Mouse (Mus musculus): ENCODE results near the gene Smarcd2. TPM values are rescaled to one million over a fixed set of nuclear protein-coding genes. Genes with fewer than 3 reads are reported as not detected.
A peak's percentile ranks its signal among the peaks of the same experiment; 100 is the strongest.

Gene Smarcd2
- polyA plus RNA-seq, 1 experiment from 2014 or later: 58.1 TPM

DNA sequence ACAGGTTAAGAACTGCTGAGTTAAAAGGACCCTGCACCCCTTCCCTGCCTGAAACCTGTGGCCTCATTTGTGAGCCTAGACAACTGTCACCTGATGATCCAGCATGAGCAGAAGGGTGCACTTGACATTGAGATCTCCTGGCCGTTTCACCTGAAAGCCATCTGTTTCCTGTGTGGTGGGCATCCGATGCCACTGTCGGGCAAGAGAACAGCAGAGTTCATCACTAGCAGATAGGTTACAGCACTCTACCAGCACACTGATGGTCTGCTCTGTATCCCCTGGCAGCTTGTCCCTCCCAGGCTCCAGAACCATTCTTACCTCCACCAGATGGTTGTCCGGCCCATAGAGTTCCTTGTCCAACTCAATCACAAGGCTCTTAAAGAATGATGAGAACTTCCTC is 7.2 kb downstream of the Smarcd2 start:
- 90% methylated on average over 4 of the region's 4 CpGs for WGBS
- Histone ChIP-seq H3K27ac (ENCODE audit: low read length) (no peak overlapping the region), H3K36me3 (ENCODE audit: control insufficient read depth, insufficient read depth, low read length) (peaks cover 56% of the 10 kb centered on the region), H3K4me1 (ENCODE audit: control insufficient read depth, insufficient read depth, low read length) (peaks cover 39% of the 10 kb centered on the region), H3K4me3 (replicated peaks; ENCODE audit: low read length) (no peak overlapping the region), H3K27me3 (ENCODE audit: control insufficient read depth, insufficient read depth, low read length) (no peaks in the 10 kb centered on the region), H3K9me3 (replicated peaks; ENCODE audit: control insufficient read depth, low read length) (no peaks in the 10 kb centered on the region), H3K4me2 (ENCODE audit: low read depth, low read length) (no peak overlapping the region), H3K9ac (ENCODE audit: low read length) (no peak overlapping the region)
- no peak for ATAC-seq (ENCODE audit: insufficient read depth, low FRiP score)

DNA sequence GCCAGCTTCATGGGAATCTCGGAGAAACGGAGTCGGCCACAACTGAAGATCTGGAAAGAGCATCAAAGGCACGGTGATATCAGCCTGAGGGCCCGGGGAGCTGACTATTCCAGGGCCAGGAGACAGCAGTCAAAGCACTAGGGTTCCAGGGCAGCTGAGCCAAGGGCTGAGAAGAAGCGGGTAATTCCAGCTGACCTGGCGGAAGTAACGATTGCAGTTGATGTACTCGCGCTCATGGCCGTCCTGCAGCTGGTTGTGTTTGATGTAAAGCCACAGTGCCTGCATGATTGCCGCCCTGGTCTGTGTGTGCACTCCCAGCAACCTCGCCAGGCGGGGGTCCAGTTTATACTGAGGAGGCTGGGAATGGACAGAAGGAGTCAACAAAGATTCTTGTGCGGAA is 7.8 kb downstream of the Smarcd2 start:
- Histone ChIP-seq H3K9ac (ENCODE audit: low read length) (no peak overlapping the region), H3K27ac (ENCODE audit: low read length) (no peak overlapping the region), H3K36me3 (ENCODE audit: control insufficient read depth, insufficient read depth, low read length) (peaks cover 58% of the 10 kb centered on the region), H3K27me3 (ENCODE audit: control insufficient read depth, insufficient read depth, low read length) (no peaks in the 10 kb centered on the region), H3K4me3 (replicated peaks; ENCODE audit: low read length) (no peak overlapping the region), H3K4me1 (ENCODE audit: control insufficient read depth, insufficient read depth, low read length) (peaks cover 33% of the 10 kb centered on the region), H3K4me2 (ENCODE audit: low read depth, low read length) (no peak overlapping the region), H3K9me3 (replicated peaks; ENCODE audit: control insufficient read depth, low read length) (no peaks in the 10 kb centered on the region)
- ATAC-seq (ENCODE audit: insufficient read depth, low FRiP score): no peak
- WGBS: 88% methylated on average over 15 of the region's 15 CpGs

DNA sequence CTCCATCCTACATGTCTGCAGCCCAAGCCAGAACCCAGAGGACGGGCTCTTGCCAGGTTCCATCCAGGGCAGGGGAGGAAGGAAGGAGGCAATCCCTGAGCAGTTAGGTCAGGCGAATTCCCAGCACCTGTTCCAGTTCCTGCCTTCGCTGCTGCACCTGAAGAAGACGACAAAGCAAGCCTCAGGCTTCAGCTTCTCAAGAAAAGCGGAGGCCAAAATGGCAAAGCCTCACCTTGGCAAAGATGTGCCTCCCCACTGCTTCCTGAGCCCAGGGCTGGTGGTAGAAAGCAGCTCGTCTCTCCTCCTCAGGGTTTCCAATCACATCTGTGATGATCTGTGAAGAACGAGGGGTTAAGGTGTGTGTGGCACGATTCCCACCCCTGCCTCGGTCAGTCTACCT is 8.8 kb downstream of the Smarcd2 start:
- peaks cover 25% of the 10 kb centered on the region for H3K4me1 ChIP-seq (ENCODE audit: control insufficient read depth, insufficient read depth, low read length)
- no peak overlapping the region for H3K4me3 ChIP-seq (replicated peaks; ENCODE audit: low read length)
- H3K9ac ChIP-seq (ENCODE audit: low read length): no peak overlapping the region
- H3K36me3 ChIP-seq (ENCODE audit: control insufficient read depth, insufficient read depth, low read length): peaks cover 58% of the 10 kb centered on the region
- H3K9me3 ChIP-seq (replicated peaks; ENCODE audit: control insufficient read depth, low read length): no peaks in the 10 kb centered on the region
- H3K27me3 ChIP-seq (ENCODE audit: control insufficient read depth, insufficient read depth, low read length): no peaks in the 10 kb centered on the region
- ATAC-seq (ENCODE audit: insufficient read depth, low FRiP score): no peak
- no peak overlapping the region for H3K4me2 ChIP-seq (ENCODE audit: low read depth, low read length)
- no peak overlapping the region for H3K27ac ChIP-seq (ENCODE audit: low read length)
- 86% methylated on average over 9 of the region's 9 CpGs for WGBS

DNA sequence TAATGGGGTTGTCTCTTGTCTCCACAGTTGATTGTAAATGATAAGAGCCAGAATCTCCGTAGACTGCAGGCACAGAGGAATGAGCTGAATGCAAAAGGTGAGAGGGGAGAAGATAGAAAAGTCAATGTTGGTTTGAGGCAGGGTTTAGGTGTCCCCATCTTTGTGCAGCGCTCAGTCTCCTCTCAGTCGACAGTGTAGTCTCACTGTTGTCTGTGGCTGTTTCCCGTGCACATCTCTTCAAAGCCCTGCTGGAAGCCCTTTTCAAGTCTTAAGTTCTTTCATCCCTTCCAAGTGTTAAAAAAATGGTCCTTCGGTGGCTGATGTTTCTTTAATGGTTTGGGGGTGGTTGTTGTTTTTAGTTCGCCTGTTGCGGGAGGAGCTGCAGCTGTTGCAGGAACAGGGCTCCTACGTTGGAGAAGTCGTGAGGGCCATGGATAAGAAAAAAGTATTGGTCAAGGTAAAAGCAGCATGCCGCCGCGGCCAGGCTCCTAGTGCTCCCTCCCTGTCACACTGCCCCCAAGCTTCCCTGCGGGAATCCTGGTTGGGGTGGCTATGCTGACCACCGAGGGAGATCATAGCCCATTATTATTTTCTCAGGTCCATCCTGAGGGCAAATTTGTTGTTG is 11.8 kb downstream of the Smarcd2 start:
- ATAC-seq (ENCODE audit: insufficient read depth, low FRiP score): no peak
- no peak overlapping the region for H3K4me3 ChIP-seq (replicated peaks; ENCODE audit: low read length)
- H3K4me1 ChIP-seq (ENCODE audit: control insufficient read depth, insufficient read depth, low read length): peaks cover 18% of the 10 kb centered on the region
- H3K27me3 ChIP-seq (ENCODE audit: control insufficient read depth, insufficient read depth, low read length): no peaks in the 10 kb centered on the region
- H3K4me2 ChIP-seq (ENCODE audit: low read depth, low read length): no peak overlapping the region
- no peaks in the 10 kb centered on the region for H3K9me3 ChIP-seq (replicated peaks; ENCODE audit: control insufficient read depth, low read length)
- no peak overlapping the region for H3K9ac ChIP-seq (ENCODE audit: low read length)
- H3K36me3 ChIP-seq (ENCODE audit: control insufficient read depth, insufficient read depth, low read length): peaks cover 53% of the 10 kb centered on the region
- no peak overlapping the region for H3K27ac ChIP-seq (ENCODE audit: low read length)
- WGBS: 72% methylated on average over 14 of the region's 14 CpGs

DNA sequence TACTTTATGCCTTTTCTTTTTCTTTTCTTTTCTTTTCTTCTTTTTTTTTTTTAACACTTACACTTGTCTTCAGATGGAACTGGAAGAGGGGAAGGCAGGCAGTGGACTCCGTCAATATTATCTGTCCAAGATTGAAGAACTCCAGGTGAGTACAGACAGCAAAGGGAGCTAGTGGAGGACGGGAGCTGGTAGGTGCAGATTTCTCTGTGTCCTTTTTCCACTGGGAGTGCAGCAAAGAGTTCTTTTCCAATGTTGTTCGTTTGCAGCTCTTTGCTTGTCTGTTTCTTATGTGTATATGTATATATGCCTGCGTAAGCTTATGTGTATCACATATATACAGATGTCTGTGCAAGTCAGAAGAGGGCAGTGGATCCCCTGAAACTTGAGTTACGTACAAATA is 16.0 kb downstream of the Smarcd2 start:
- 55% methylated on average over 5 of the region's 5 CpGs for WGBS
- Histone ChIP-seq H3K27me3 (ENCODE audit: control insufficient read depth, insufficient read depth, low read length) (no peaks in the 10 kb centered on the region), H3K4me1 (ENCODE audit: control insufficient read depth, insufficient read depth, low read length) (peaks cover 21% of the 10 kb centered on the region), H3K9ac (ENCODE audit: low read length) (peak overlapping the region; percentile 88), H3K36me3 (ENCODE audit: control insufficient read depth, insufficient read depth, low read length) (peaks cover 20% of the 10 kb centered on the region; the same call in 1 of the 2 replicates), H3K27ac (ENCODE audit: low read length) (no peak overlapping the region), H3K4me2 (ENCODE audit: low read depth, low read length) (peak overlapping the region; percentile 90), H3K4me3 (replicated peaks; ENCODE audit: low read length) (peak overlapping the region; percentile 73), H3K9me3 (replicated peaks; ENCODE audit: control insufficient read depth, low read length) (no peaks in the 10 kb centered on the region)
- ATAC-seq (ENCODE audit: insufficient read depth, low FRiP score): no peak

DNA sequence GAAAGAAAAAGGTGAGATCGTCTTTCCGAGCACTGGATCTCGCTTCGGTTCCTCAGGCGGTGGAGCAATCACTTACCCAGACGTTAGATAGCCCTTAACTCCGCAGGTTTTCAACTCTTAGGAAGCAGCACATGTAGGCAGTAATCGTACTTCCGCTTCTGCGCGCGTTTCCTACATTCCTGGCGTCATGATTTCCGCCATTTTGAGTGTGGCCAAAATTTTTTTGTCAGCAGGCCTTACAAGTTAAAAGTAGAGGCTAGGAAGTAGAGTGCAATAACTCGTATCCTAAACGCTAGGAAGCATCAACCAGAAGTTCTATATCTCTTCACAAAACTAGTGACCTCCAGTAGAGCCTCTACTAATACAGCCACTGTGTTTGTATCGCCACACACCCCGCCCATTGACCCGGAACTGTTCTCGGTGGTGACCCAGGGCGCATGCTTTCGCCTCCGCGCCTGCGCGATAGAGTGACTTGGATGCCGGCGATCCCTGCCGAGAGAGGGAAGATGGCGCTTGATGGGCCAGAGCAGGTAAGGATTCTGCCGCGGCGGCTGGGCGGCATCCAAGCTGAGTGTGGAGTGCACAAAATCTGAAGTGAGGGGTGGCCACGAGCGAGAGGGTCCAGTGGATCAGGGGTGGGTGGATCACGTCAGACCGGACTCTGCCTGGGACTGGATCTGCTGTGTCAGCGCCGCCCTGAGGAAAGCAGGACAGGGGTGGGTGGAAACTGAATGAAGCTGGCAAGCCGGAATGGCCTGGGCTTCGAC is 16.9 kb downstream of the Smarcd2 start, which contains the start of the genes Ftsj3 and Psmc5:
Gene Ftsj3 (minus strand): TSS at position 395 of the 767 bp plus-strand sequence.
Gene Psmc5 (plus strand): TSS at position 470 of the 767 bp plus-strand sequence.
- H3K4me2 ChIP-seq (ENCODE audit: low read depth, low read length): peak within 1 kb of the TSS; percentile 90
- H3K27ac ChIP-seq (ENCODE audit: low read length): peak within 1 kb of the TSS; percentile 71
- WGBS: under 1% methylated on average over 42 of the region's 42 CpGs
- peak within 1 kb of the TSS; percentile 73 for H3K4me3 ChIP-seq (replicated peaks; ENCODE audit: low read length)
- H3K27me3 ChIP-seq (ENCODE audit: control insufficient read depth, insufficient read depth, low read length): no peaks in the 10 kb centered on the region
- peak; percentile 92 for ATAC-seq (ENCODE audit: insufficient read depth, low FRiP score)
- H3K9ac ChIP-seq (ENCODE audit: low read length): peak within 1 kb of the TSS; percentile 88
- no peaks in the 10 kb centered on the region for H3K9me3 ChIP-seq (replicated peaks; ENCODE audit: control insufficient read depth, low read length)
- peaks cover 15% of the 10 kb centered on the region; the same call in 1 of the 2 replicates for H3K36me3 ChIP-seq (ENCODE audit: control insufficient read depth, insufficient read depth, low read length)
- peaks cover 21% of the 10 kb centered on the region for H3K4me1 ChIP-seq (ENCODE audit: control insufficient read depth, insufficient read depth, low read length)

DNA sequence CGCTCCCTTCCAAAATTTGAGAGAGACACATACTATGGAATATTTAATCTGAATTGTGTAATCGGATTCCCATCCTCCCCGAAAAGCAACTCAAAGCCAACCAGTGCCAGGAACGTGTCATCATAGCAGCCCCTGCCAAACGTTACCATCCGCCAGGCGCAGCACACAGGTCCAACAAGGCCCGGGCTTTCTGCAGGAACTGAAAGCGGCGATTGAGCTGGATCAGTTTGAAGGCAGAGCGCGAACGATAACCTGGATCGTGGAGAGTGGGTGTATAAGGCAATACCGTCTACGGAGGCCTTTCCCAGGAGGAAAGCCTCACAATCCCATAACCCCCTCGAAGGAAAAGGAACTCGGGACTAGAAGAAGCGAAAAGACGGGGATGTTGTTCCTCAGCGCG is 17.6 kb downstream of the Smarcd2 start:
- Histone ChIP-seq H3K9me3 (replicated peaks; ENCODE audit: control insufficient read depth, low read length) (no peaks in the 10 kb centered on the region), H3K4me2 (ENCODE audit: low read depth, low read length) (peak overlapping the region; percentile 90), H3K4me3 (replicated peaks; ENCODE audit: low read length) (peak overlapping the region; percentile 73), H3K9ac (ENCODE audit: low read length) (peak overlapping the region; percentile 88), H3K27me3 (ENCODE audit: control insufficient read depth, insufficient read depth, low read length) (no peaks in the 10 kb centered on the region), H3K27ac (ENCODE audit: low read length) (peak overlapping the region; percentile 55), H3K36me3 (ENCODE audit: control insufficient read depth, insufficient read depth, low read length) (peaks cover 16% of the 10 kb centered on the region; the same call in 1 of the 2 replicates), H3K4me1 (ENCODE audit: control insufficient read depth, insufficient read depth, low read length) (peaks cover 21% of the 10 kb centered on the region)
- ATAC-seq (ENCODE audit: insufficient read depth, low FRiP score): no peak
- WGBS: 2% methylated on average over 22 of the region's 22 CpGs

DNA sequence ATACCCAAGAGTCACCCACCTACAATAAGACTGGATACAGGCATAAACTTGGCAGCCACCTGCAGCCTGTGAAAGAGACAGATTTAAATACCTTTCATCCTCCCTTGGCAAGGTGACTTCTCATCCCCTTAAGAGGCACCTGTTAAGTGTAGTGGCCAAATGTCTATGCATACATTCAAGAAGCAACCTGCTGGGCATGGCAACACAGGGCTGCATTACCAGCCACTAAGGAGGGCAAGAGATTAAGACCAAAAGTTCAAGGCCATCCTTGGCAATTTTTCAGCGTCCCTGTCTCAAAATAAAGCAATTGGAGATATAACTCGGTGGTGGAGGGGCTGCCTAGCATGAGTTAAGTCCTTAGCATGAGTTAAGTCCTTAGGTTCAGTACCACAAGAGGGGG is 18.0 kb downstream of the Smarcd2 start:
- Histone ChIP-seq H3K4me3 (replicated peaks; ENCODE audit: low read length) (peak overlapping the region; percentile 73), H3K27me3 (ENCODE audit: control insufficient read depth, insufficient read depth, low read length) (no peaks in the 10 kb centered on the region), H3K4me2 (ENCODE audit: low read depth, low read length) (peak overlapping the region; percentile 90), H3K27ac (ENCODE audit: low read length) (peak overlapping the region; percentile 55), H3K4me1 (ENCODE audit: control insufficient read depth, insufficient read depth, low read length) (peaks cover 21% of the 10 kb centered on the region), H3K9me3 (replicated peaks; ENCODE audit: control insufficient read depth, low read length) (no peaks in the 10 kb centered on the region), H3K36me3 (ENCODE audit: control insufficient read depth, insufficient read depth, low read length) (peaks cover 19% of the 10 kb centered on the region; the same call in 1 of the 2 replicates), H3K9ac (ENCODE audit: low read length) (peak overlapping the region; percentile 88)
- no peak for ATAC-seq (ENCODE audit: insufficient read depth, low FRiP score)
- WGBS: 16% methylated on average over 2 of the region's 2 CpGs

DNA sequence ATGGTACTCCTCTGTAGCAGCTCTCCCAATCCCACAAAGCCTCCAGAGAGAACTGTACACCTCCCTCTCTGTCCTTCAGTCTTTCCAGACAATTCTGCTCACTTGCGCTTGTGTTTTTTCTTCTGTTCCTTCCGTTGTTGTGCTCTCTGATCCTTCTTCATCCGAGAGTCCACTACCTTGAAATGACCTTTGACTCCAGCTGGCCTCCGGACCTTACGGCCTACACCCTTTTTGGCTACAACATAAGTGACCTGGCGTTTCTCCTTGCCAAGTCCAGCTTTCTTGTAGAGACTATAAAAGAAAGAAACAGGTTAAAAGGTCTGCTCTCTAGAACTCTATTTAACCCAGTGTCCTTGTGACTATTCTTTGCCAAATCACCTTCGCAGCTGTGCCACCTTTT is 23.4 kb downstream of the Smarcd2 start:
- ATAC-seq (ENCODE audit: insufficient read depth, low FRiP score): no peak
- H3K4me2 ChIP-seq (ENCODE audit: low read depth, low read length): no peak overlapping the region
- H3K9ac ChIP-seq (ENCODE audit: low read length): no peak overlapping the region
- H3K4me3 ChIP-seq (replicated peaks; ENCODE audit: low read length): no peak overlapping the region
- no peak overlapping the region for H3K27ac ChIP-seq (ENCODE audit: low read length)
- H3K36me3 ChIP-seq (ENCODE audit: control insufficient read depth, insufficient read depth, low read length): peaks cover 58% of the 10 kb centered on the region
- H3K4me1 ChIP-seq (ENCODE audit: control insufficient read depth, insufficient read depth, low read length): no peaks in the 10 kb centered on the region
- no peaks in the 10 kb centered on the region for H3K9me3 ChIP-seq (replicated peaks; ENCODE audit: control insufficient read depth, low read length)
- no peaks in the 10 kb centered on the region for H3K27me3 ChIP-seq (ENCODE audit: control insufficient read depth, insufficient read depth, low read length)
- WGBS: 84% methylated on average over 7 of the region's 7 CpGs
